Mouse (Mus musculus): ENCODE data around the gene Ralgps1.

- TF ChIP-seq CTCF (IDR thresholded peaks at IDR 0.05; ENCODE audit: extremely low read depth, insufficient read length, insufficient replicate concordance, low read depth, low read length) (no peak), POLR2A (IDR thresholded peaks at IDR 0.05; ENCODE audit: low read depth, low read length) (no peak)
These were observed 64.7 kb downstream of the Ralgps1 start for GRCm38 (mm10) chr2:33306565-33306964.
